Mouse (Mus musculus): Measurements from ENCODE around the gene Tmem186.

DNA sequence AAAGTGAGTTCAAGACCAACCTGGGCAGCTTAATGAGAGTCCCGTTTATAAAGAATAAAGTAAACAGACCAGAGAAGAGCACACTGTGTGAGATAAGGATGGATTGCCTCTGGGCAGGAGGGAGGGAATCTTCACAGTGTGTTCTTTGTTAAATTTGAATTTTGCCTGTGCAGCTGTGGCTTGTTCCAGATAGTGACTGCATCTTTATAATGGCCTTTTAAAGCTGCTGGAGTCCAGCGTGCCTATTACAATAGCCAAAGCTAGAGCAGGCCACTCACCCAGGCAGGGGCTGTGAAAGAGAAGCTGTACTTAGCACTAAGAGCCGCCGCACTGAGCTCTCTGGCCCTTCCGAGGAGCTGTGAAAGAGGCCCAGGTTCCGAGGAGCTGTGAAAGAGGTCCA, 8.0 kb upstream of the Tmem186 start:
- TF ChIP-seq CTCF (IDR thresholded peaks at IDR 0.05; ENCODE audit: insufficient read depth, low read depth, low read length) (no peak), POLR2A (IDR thresholded peaks at IDR 0.05; ENCODE audit: insufficient read depth, low read depth, low read length) (no peak)
